Mouse (Mus musculus): ENCODE measurements at regions not wholly inside any gene's neighbourhood (a gene's known extent, or its start where the extent isn't known, plus 50 kb on each side); places are given as distances from the start of the nearest gene placed in this dataset.
"Not testable (repeated sequence)": the region's sequence is repeated elsewhere in the genome, so short reads cannot be mapped to it uniquely, and the experiment has no call there.

- no peak for DNase-seq (ENCODE audit: low spot score in 2 of 2)
Observed at GRCm38 (mm10) chr14:15061966-15062860, 259.0 kb downstream of the Nek10 start.

- DNase-seq (ENCODE audit: low spot score in 2 of 2): no peak
Observed at GRCm38 (mm10) chr14:15062861-15063418, 259.7 kb downstream of the Nek10 start.

GRCm38 (mm10) chr14:15064991-15065525 is 261.8 kb downstream of the Nek10 start:
- peak in 1 of 2 experiments; percentile 6 for DNase-seq (ENCODE audit: low spot score in 2 of 2)

- DNase-seq (ENCODE audit: low spot score in 2 of 2): no peak
Observed at GRCm38 (mm10) chr14:15075877-15076276, 272.7 kb downstream of the Nek10 start.

- no peak for DNase-seq (ENCODE audit: low spot score in 2 of 2)
Observed at GRCm38 (mm10) chr14:15082889-15083288, 279.7 kb downstream of the Nek10 start.

GRCm38 (mm10) chr14:15083812-15084211 is 280.6 kb downstream of the Nek10 start:
- DNase-seq (ENCODE audit: low spot score in 2 of 2): no peak

- DNase-seq (ENCODE audit: low spot score in 2 of 2): no peak
Observed at GRCm38 (mm10) chr14:15087061-15087460, 283.8 kb downstream of the Nek10 start.

GRCm38 (mm10) chr14:15096865-15097264 is 293.6 kb downstream of the Nek10 start:
- no peak for DNase-seq (ENCODE audit: low spot score in 2 of 2)

- no peak for DNase-seq (ENCODE audit: low spot score in 2 of 2)
Observed at GRCm38 (mm10) chr14:15099909-15100308, 296.7 kb downstream of the Nek10 start.

GRCm38 (mm10) chr14:15107795-15108321 is 304.6 kb downstream of the Nek10 start:
- peak in 1 of 2 experiments; percentile 17 for DNase-seq (ENCODE audit: low spot score in 2 of 2)

GRCm38 (mm10) chr14:15119745-15120144 is 316.5 kb downstream of the Nek10 start:
- DNase-seq (ENCODE audit: low spot score in 2 of 2): no peak

- DNase-seq (ENCODE audit: low spot score in 2 of 2): no peak
Observed at GRCm38 (mm10) chr14:15128157-15128556, 310.6 kb downstream of the Lrrc3b start.

- not testable (repeated sequence) for DNase-seq (ENCODE audit: low spot score in 2 of 2)
Observed at GRCm38 (mm10) chr14:15140871-15141270, 297.9 kb downstream of the Lrrc3b start.

GRCm38 (mm10) chr14:15142839-15143238 is 295.9 kb downstream of the Lrrc3b start:
- DNase-seq (ENCODE audit: low spot score in 2 of 2): no peak

- no peak for DNase-seq (ENCODE audit: low spot score in 2 of 2)
Observed at GRCm38 (mm10) chr14:15148516-15148915, 290.3 kb downstream of the Lrrc3b start.

Data from left cerebral cortex, adult 9 months (tissue).